Mouse (Mus musculus) adrenal gland, postnatal 14 days (tissue): Measurements from ENCODE around the gene Cd180. TPM values are rescaled to one million over a fixed set of nuclear protein-coding genes. Genes with fewer than 3 reads are reported as not detected.
"Not testable (repeated sequence)": the region's sequence is repeated elsewhere in the genome, so short reads cannot be mapped to it uniquely, and the experiment has no call there.

Experiments
- DNase-seq: peaks from one replicate; pipeline ENCODE4 v3.0.0; 2021; ENCODE audit warnings: mixed read lengths
- total RNA-seq: library from RNA; stranded (reverse); gene quantifications from 2 replicates; pipeline ENCODE4 v1.2.3, GENCODE M21; 2021

The Cd180 gene
- total RNA-seq, 1 experiment from 2014 or later: 0.93 TPM

- not testable (repeated sequence) for DNase-seq
These were observed 15.8 kb upstream of the Cd180 start for GRCm38 (mm10) chr13:102677602-102678001.

GRCm38 (mm10) chr13:102678482-102678881 is 14.9 kb upstream of the Cd180 start:
- peak; percentile 83 for DNase-seq

- DNase-seq: no peak
These were observed 8.5 kb upstream of the Cd180 start for GRCm38 (mm10) chr13:102684890-102685289.

- DNase-seq: no peak
These were observed 5.2 kb upstream of the Cd180 start for GRCm38 (mm10) chr13:102688121-102688520.

- no peak for DNase-seq
These were observed 3.9 kb upstream of the Cd180 start for GRCm38 (mm10) chr13:102689201-102690090.

- DNase-seq: no peak
These were observed 3.2 kb upstream of the Cd180 start for GRCm38 (mm10) chr13:102690184-102690583.

- DNase-seq: no peak
These were observed 1.8 kb upstream of the Cd180 start for GRCm38 (mm10) chr13:102691408-102692150.

- no peak for DNase-seq
These were observed 796 bp downstream of the Cd180 start for GRCm38 (mm10) chr13:102694154-102694553.

- DNase-seq: no peak
These were observed 2.0 kb downstream of the Cd180 start for GRCm38 (mm10) chr13:102695121-102695905.

GRCm38 (mm10) chr13:102698335-102698734 is 5.0 kb downstream of the Cd180 start:
- no peak for DNase-seq

GRCm38 (mm10) chr13:102698751-102699323 is 5.5 kb downstream of the Cd180 start:
- peak; percentile 86 for DNase-seq

- DNase-seq: no peak
These were observed 6.8 kb downstream of the Cd180 start for GRCm38 (mm10) chr13:102700176-102700575.

- DNase-seq: no peak
These were observed 7.4 kb downstream of the Cd180 start for GRCm38 (mm10) chr13:102700744-102701143.

GRCm38 (mm10) chr13:102716973-102717372 is 23.6 kb downstream of the Cd180 start:
- no peak for DNase-seq

- DNase-seq: no peak
These were observed 32.1 kb downstream of the Cd180 start for GRCm38 (mm10) chr13:102725416-102725815.

- DNase-seq: no peak
These were observed 32.5 kb downstream of the Cd180 start for GRCm38 (mm10) chr13:102725906-102726305.

GRCm38 (mm10) chr13:102726876-102727275 is 33.5 kb downstream of the Cd180 start:
- DNase-seq: no peak

GRCm38 (mm10) chr13:102728035-102728434 is 34.7 kb downstream of the Cd180 start:
- no peak for DNase-seq

- not testable (repeated sequence) for DNase-seq
These were observed 35.6 kb downstream of the Cd180 start for GRCm38 (mm10) chr13:102728951-102729350.

- no peak for DNase-seq
These were observed 39.7 kb downstream of the Cd180 start for GRCm38 (mm10) chr13:102733063-102733462.

- DNase-seq: peak; percentile 51
These were observed 44.5 kb downstream of the Cd180 start for GRCm38 (mm10) chr13:102737811-102738210.
